Mouse (Mus musculus) midbrain, embryonic 11.5 days (tissue): ENCODE measurements around the gene Tmem266. TPM values are rescaled to one million over a fixed set of nuclear protein-coding genes. Genes with fewer than 3 reads are reported as not detected.

Source experiments
- ATAC-seq: fragments of 200-750 bp; cut with Nextera tagmentation; 2 replicates; pipeline ENCODE4 v1.8.0; 2017; ENCODE audit warnings: moderate TSS enrichment, moderate library complexity; ENCODE audit not compliant: low FRiP score
- DNase-seq: peaks from one replicate; pipeline ENCODE4 v3.0.0; 2015; ENCODE audit warnings: low spot score; ENCODE audit errors: missing footprints
- H3K27ac ChIP-seq: fragments of 300-500 bp; sonication (generic); 2 replicates; pipeline ENCODE4 v1.5.1; 2014; ENCODE audit warnings: low read depth, low read length
- H3K27me3 ChIP-seq: fragments of 300-500 bp; sonication (generic); 2 replicates; pipeline ENCODE4 v1.6.1; 2014; ENCODE audit warnings: mild to moderate bottlenecking, low read length, moderate library complexity, mixed read lengths; ENCODE audit not compliant: control insufficient read depth, insufficient read depth
- H3K36me3 ChIP-seq: fragments of 300-500 bp; sonication (generic); 2 replicates; pipeline ENCODE4 v1.6.1; 2014; ENCODE audit warnings: mild to moderate bottlenecking, low read length, moderate library complexity, mixed read lengths; ENCODE audit not compliant: control insufficient read depth, insufficient read depth
- H3K4me1 ChIP-seq: fragments of 300-500 bp; sonication (generic); 2 replicates; pipeline ENCODE4 v1.6.1; 2014; ENCODE audit warnings: low read length; ENCODE audit not compliant: control insufficient read depth, insufficient read depth
- H3K4me2 ChIP-seq: fragments of 300-500 bp; sonication (generic); 2 replicates; pipeline ENCODE4 v1.6.1; 2014; ENCODE audit warnings: mild to moderate bottlenecking, moderate library complexity
- H3K4me3 ChIP-seq: fragments of 300-500 bp; sonication (generic); 2 replicates; pipeline ENCODE4 v1.5.1; 2014; ENCODE audit warnings: low read depth, low read length
- H3K9ac ChIP-seq: fragments of 300-500 bp; sonication (generic); 2 replicates; pipeline ENCODE4 v1.6.1; 2014; ENCODE audit warnings: low read length
- H3K9me3 ChIP-seq: fragments of 300-500 bp; sonication (generic); 2 replicates; pipeline ENCODE4 v1.6.1; 2016; ENCODE audit warnings: low read length; ENCODE audit not compliant: control insufficient read depth
- WGBS: fragments of 180-500 bp; shearing (Covaris S2); extraction: QIAGEN DNeasy Blood & Tissue Kit; methylation state at CpG from one replicate; pipeline ENCODE4 v1.1.7; 2014; 5-methylcytosine and 5-hydroxymethylcytosine counted together
- polyA plus RNA-seq: library from polyadenylated mRNA; unstranded; fragments of >200 nt; fragmentation: Nextera tagmentation; extraction: Ambion mirVana; gene quantifications from 2 replicates; pipeline ENCODE4 v1.2.1, GENCODE M21; 2014

The Tmem266 gene
- polyA plus RNA-seq, 1 experiment from 2014 or later: 0.57 TPM

- 83% methylated on average over 6 of the region's 6 CpGs for WGBS
- Histone ChIP-seq H3K4me1 (peaks cover 6% of the 10 kb centered on the region; the same call in 1 of the 2 replicates), H3K9me3 (no peaks in the 10 kb centered on the region), H3K9ac (no peak overlapping the region), H3K4me2 (no peak overlapping the region), H3K27me3 (no peaks in the 10 kb centered on the region), H3K4me3 (no peak overlapping the region), H3K36me3 (no peaks in the 10 kb centered on the region), H3K27ac (no peak overlapping the region)
- ATAC-seq (no peak), DNase-seq (no peak)
Observed at GRCm38 (mm10) chr9:55404976-55405702, 78.4 kb downstream of the Tmem266 start.

- H3K36me3 ChIP-seq: no peaks in the 10 kb centered on the region
- ATAC-seq: no peak
- H3K4me3 ChIP-seq: no peak overlapping the region
- no peaks in the 10 kb centered on the region for H3K27me3 ChIP-seq
- no peaks in the 10 kb centered on the region for H3K9me3 ChIP-seq
- WGBS: 82% methylated on average over 2 of the region's 2 CpGs
- no peak for DNase-seq
- H3K4me2 ChIP-seq: no peak overlapping the region
- H3K27ac ChIP-seq: no peak overlapping the region
- no peak overlapping the region for H3K9ac ChIP-seq
- peaks cover 6% of the 10 kb centered on the region; the same call in 1 of the 2 replicates for H3K4me1 ChIP-seq
Observed at GRCm38 (mm10) chr9:55406773-55407172, 80.1 kb downstream of the Tmem266 start.

GRCm38 (mm10) chr9:55408851-55409250 lies 82.1 kb downstream of the Tmem266 start:
- Histone ChIP-seq H3K9me3 (no peaks in the 10 kb centered on the region), H3K27me3 (no peaks in the 10 kb centered on the region), H3K4me1 (peaks cover 6% of the 10 kb centered on the region; the same call in 1 of the 2 replicates), H3K9ac (peak overlapping the region; percentile 39; the same call in 1 of the 2 replicates), H3K27ac (no peak overlapping the region), H3K36me3 (no peaks in the 10 kb centered on the region), H3K4me2 (no peak overlapping the region), H3K4me3 (no peak overlapping the region)
- no peak for DNase-seq
- 32% methylated on average over 4 of the region's 4 CpGs for WGBS
- no peak for ATAC-seq

DNA sequence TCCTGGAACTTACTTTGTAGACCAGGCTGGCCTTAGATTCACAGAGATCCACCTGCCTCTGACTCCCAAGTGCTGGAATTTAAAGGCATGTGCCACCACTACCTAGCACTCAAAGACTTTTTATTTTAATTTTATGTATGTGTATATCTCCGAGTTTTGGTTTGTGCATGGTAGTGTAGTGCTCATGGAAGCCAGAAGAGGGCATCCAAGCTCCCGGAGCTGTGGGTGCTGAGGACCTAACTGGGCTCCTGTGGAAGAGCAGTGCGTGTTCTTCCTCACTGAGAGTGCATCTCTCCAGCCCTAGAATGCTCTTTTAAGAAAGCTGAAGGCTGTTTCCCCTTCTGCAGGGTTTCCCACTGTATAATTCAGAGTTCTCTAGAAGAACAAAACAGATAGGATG lies 83.1 kb downstream of the Tmem266 start:
- no peak overlapping the region for H3K27ac ChIP-seq
- DNase-seq (no peak), ATAC-seq (no peak)
- peaks cover 6% of the 10 kb centered on the region; the same call in 1 of the 2 replicates for H3K4me1 ChIP-seq
- H3K4me2 ChIP-seq: no peak overlapping the region
- no peak overlapping the region for H3K4me3 ChIP-seq
- H3K9me3 ChIP-seq: no peaks in the 10 kb centered on the region
- H3K36me3 ChIP-seq: no peaks in the 10 kb centered on the region
- WGBS: 43% methylated on average over 3 of the region's 3 CpGs
- no peaks in the 10 kb centered on the region for H3K27me3 ChIP-seq
- H3K9ac ChIP-seq: no peak overlapping the region

GRCm38 (mm10) chr9:55410430-55410829 lies 83.7 kb downstream of the Tmem266 start:
- H3K27ac ChIP-seq: no peak overlapping the region
- 75% methylated on average over 6 of the region's 6 CpGs for WGBS
- peaks cover 6% of the 10 kb centered on the region; the same call in 1 of the 2 replicates for H3K4me1 ChIP-seq
- no peak overlapping the region for H3K4me2 ChIP-seq
- H3K36me3 ChIP-seq: no peaks in the 10 kb centered on the region
- no peak for DNase-seq
- no peak overlapping the region for H3K9ac ChIP-seq
- no peaks in the 10 kb centered on the region for H3K27me3 ChIP-seq
- no peaks in the 10 kb centered on the region for H3K9me3 ChIP-seq
- no peak for ATAC-seq
- H3K4me3 ChIP-seq: no peak overlapping the region

DNA sequence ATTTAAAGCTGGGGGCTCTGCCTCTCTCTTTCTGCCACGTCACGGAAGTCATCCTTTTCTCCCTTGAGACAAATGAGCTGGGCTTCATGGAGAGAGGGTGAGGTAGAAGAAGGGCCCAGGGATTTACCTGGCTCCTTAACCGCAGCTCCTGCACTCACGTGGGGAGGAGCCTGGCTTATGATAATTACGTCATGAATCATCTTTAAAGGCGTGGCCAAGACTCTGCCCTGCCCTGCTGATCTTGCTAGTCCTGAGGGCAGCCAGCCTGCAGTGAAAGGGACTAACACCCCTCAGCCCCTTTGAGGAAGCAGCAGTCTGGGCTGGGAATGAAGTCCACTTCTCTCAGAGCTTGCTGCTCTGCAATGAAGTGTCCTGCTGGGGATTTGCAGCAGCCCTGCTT lies 84.4 kb downstream of the Tmem266 start:
- H3K27me3 ChIP-seq: no peaks in the 10 kb centered on the region
- no peaks in the 10 kb centered on the region for H3K9me3 ChIP-seq
- peaks cover 6% of the 10 kb centered on the region; the same call in 1 of the 2 replicates for H3K4me1 ChIP-seq
- H3K4me3 ChIP-seq: no peak overlapping the region
- H3K9ac ChIP-seq: no peak overlapping the region
- H3K36me3 ChIP-seq: no peaks in the 10 kb centered on the region
- 39% methylated on average over 6 of the region's 6 CpGs for whole genome bisulfite sequencing
- ATAC-seq (no peak), DNase-seq (no peak)
- H3K27ac ChIP-seq: no peak overlapping the region
- H3K4me2 ChIP-seq: no peak overlapping the region

DNA sequence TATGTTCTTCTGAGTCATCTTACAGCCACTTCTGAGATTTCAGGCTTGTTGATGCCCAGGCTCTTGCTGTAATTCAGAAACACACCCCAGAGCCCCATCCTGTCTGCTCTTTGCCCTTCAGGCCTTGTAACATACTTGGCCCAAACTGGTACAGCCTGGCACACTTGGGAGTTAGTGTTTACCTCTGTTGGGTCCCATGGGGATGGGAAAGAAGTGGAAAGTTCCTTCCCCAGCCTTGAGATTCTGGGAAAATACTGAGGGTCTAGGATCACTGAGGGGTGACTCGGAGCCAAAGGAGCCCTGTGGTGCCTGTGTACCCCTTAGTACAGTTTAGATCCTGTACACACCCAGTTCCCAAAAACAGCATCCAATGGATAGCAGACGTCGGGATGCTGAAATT lies 95.1 kb downstream of the Tmem266 start:
- no peak overlapping the region for H3K4me3 ChIP-seq
- no peak overlapping the region for H3K9ac ChIP-seq
- no peaks in the 10 kb centered on the region for H3K36me3 ChIP-seq
- H3K4me2 ChIP-seq: no peak overlapping the region
- ATAC-seq (no peak), DNase-seq (no peak)
- peaks cover 5% of the 10 kb centered on the region for H3K9me3 ChIP-seq
- H3K27ac ChIP-seq: no peak overlapping the region
- no peaks in the 10 kb centered on the region for H3K27me3 ChIP-seq
- H3K4me1 ChIP-seq: peaks cover 3% of the 10 kb centered on the region; the same call in 1 of the 2 replicates
- WGBS: 89% methylated on average over 3 of the region's 3 CpGs

DNA sequence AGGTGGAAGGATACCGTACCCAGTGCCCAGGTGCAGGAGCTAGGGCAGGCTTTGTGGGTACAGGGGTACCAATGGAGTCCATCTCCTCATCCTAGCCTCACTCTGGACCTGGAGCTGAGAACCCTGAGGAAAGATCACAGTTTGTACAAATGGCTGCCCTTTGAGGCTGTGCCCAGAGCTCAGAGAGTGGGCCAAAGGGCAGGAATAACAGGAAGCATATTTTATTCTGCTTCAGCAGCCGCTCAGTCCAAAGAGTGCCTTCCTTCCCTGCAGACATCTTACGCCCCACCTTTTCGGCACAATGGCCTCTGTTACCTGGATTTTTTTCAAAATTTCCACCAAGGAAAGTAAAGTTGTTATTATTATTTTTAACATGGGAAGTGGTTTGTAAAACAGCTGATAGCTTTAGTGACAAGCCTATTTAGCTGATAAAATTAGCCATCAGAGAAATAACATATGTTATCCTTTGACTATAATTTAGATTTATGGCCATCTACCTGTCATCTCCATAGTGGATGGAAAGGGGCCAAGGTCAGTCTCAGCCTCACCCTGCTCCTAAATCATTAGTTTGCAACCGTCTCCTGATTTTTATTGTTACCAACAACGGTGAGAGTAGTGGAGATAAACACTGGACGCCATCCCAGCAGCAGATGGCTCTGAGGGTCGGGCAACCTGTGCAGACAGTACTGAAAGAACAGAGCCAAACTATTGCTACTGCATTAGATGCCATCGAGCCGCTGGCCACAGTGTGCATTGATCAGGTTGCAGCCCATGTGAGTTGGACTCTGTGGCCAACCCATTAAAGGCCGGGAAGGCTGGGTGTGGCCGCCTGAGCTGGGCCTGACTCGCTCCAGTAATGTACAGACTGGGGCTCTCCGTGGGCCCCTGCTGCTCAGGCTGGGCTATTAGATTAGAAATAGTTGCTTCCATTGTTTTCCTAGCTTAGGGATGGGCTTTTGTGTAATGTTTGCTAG lies 97.0 kb downstream of the Tmem266 start:
- Histone ChIP-seq H3K4me1 (peaks cover 3% of the 10 kb centered on the region; the same call in 1 of the 2 replicates), H3K4me2 (no peak overlapping the region), H3K9ac (no peak overlapping the region), H3K27me3 (no peaks in the 10 kb centered on the region), H3K27ac (no peak overlapping the region), H3K36me3 (no peaks in the 10 kb centered on the region), H3K9me3 (peaks cover 5% of the 10 kb centered on the region), H3K4me3 (no peak overlapping the region)
- WGBS: 68% methylated on average over 14 of the region's 14 CpGs
- ATAC-seq (no peak), DNase-seq (no peak)
